Mouse (Mus musculus) left cerebral cortex, adult 11 months (tissue): ENCODE measurements around the gene Efcab5.
"Not testable (repeated sequence)": the region's sequence is repeated elsewhere in the genome, so short reads cannot be mapped to it uniquely, and the experiment has no call there.

Source experiments
- DNase-seq: peaks from one replicate; pipeline ENCODE4 v3.0.0; 2022; ENCODE audit warnings: low spot score

Efcab5 gene

GRCm38 (mm10) chr11:77095206-77095605, 93.6 kb downstream of the Efcab5 start:
- DNase-seq = no peak

DNA sequence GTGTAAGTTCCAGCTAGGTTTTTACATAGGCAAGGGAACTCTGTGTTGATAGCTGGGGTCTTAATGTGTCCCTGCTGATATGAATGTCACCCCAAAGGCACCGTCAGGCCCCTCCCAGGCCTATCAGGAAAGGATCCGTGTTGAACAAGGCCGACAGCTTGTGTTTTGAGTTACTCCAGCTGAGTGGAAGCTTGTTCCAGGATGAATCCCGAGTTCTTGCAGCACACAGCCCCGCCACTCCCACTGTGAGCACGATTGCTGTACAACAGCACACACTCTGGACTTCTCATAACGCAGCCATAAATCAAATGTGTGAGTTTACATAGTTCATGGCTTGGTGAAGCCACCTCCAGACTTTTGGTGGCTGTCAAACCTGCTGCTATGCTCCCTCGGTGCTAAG, 94.6 kb downstream of the Efcab5 start:
- no peak for DNase-seq

DNA sequence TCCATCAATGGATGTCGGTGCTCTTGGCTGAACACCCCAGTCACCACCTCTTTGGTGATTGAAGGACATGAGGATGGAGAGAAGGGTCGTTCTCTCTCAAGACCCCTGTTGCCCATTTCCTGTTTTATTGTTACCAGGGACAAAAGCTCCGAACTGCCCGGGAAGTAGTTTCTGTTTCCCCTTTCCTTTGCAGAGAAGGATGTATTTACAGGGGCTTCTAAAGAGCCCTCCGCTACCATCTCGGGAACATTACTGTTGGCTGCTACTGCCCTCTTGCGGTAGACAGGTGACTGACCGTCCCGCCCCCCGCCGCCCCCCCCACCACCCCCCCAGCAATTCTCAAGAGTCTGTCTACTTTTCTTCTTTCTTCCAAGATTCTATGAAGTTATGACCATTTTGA, 95.6 kb downstream of the Efcab5 start:
- DNase-seq = no peak

GRCm38 (mm10) chr11:77089162-77089561, 99.6 kb downstream of the Efcab5 start:
- no peak for DNase-seq

DNA sequence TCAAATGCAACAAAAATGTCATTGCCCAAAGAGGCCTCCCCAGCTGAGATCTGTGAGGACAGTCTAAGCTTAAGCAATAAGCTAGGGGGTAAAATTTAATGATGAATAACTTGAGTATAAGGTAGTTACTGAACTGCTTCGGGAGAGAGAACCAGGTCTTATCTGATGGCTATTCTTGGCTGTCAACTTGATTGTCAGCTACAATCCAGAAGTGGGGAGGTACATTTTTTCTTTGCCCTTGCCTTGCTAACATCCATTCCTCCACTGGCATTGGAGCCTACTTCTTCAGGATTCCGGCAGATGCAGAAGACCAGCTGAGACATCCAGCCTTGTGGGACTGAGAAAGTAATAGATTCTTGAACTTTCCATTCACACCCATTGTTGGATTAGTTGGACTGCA, 101.8 kb downstream of the Efcab5 start:
- no peak for DNase-seq

DNA sequence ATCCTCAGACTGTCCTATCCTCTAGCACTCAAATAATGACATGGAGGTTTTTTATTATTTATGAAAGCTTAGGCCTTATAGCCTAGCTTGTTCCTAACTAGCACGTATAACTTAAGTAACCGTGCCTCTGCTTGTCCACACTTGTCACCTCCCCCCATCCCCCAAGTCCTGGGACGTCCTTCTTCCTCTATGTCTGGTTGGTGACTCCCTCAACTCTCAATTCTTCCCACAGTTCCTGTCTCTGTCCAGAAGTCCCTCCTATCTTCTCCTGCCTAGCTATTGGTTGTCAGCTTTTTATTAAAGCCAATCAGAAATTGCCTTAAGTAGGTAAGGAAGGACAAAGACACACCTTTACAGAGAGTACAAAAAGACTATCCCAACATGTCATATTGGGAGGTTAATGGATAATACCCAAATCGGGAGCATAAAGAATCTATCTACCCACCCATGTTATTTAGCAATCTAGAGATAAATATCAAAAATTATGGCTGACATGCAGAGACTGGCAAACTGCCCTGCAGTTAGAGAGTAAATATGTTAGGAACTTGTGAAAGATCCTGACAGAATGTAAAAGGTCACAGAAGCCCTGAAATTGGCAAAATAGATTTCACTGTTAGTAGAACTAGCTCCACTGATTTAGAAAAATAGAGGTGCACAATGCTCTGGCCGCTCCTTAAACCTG, 104.6 kb downstream of the Efcab5 start:
- no peak for DNase-seq

GRCm38 (mm10) chr11:77079361-77079760, 109.4 kb downstream of the Efcab5 start:
- DNase-seq = no peak

DNA sequence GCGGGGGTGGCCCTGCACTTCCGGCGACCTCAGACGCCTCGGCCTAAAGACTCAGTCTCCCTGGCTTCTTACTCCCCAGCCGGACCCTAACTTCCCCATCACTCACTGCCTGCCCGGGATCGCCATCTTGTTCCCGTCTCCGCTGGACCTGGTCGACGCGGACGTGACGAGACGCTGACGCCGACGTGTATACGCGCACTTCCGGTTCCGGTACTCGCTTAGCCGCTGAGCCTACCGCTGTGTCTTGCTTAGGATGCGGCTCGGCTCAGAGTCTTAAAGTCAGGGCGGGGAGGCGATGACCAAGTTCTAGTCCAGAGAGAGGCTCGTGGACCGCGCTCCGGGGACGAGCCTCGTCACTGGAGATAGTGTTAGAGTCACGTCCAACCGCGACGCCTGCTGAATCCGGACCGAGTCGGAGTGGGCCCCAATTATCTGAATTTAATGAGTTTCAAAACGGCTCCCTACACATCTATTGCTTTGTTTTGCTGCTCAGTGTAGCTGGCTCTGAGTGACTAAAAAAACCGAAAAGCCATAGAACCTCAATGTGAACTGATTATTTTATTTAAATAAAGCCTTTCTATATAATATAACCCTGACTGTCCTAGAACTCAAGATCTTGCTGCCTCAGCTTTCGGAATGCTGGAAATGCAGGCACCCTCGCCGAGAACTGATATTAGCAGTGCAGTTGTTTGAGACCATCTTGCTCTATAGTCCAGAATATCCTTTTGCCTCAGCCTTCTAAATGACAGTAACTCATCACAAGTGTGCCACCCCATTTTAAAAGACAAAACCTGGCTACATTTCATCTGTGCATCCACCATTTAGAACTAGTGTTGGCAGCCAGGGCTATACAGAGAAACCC, 110.3 kb downstream of the Efcab5 start, which contains the start of gene Nsrp1:
Gene Nsrp1 (minus strand): TSS at position 163 of the 862 bp plus-strand sequence.
- DNase-seq = peak; percentile 83

DNA sequence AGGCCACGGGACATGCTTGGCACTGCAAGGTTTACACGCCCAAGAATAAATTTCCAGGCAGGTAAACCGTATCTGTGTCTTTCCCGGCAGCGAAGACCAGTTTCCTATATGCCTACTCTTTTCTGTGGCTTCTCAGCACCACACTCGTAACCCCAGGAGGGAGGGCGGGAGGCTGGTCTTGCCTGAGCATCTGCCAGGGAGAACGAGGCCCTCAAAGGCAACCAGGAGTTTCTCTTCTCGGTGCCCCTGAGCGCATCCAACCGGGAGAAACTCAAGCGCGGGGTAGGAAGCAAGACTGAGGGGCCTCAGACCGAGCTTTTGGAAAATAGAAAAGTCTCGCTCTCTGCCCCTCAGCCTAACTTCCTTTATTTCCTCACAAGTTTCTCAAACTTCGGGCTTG, 111.0 kb downstream of the Efcab5 start:
- no peak for DNase-seq

- DNase-seq = not testable (repeated sequence)
Measured at GRCm38 (mm10) chr11:77077331-77077730, 111.4 kb downstream of the Efcab5 start.

- DNase-seq = no peak
Measured at GRCm38 (mm10) chr11:77070721-77071120, 118.0 kb downstream of the Efcab5 start.

GRCm38 (mm10) chr11:77068825-77069224, 119.9 kb downstream of the Efcab5 start:
- no peak for DNase-seq

DNA sequence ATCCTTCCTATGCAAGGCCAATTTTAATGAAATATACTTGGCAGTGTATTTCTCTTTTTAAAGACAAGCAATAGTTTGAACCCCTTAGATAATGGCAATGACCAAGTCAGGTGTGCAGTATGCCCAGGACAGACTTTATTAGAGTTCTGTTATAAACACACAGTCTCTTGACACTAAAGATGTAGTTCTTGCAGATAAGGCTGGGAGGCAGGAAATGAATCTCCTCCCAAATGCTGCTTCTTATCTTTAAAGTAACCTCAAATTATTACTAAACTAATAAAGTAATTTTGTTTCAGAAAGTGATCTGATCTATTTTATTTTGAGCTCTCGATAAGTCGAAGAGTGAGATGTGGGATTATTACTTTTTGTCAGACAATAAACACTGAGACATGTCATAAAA, 125.4 kb downstream of the Efcab5 start:
- no peak for DNase-seq

DNA sequence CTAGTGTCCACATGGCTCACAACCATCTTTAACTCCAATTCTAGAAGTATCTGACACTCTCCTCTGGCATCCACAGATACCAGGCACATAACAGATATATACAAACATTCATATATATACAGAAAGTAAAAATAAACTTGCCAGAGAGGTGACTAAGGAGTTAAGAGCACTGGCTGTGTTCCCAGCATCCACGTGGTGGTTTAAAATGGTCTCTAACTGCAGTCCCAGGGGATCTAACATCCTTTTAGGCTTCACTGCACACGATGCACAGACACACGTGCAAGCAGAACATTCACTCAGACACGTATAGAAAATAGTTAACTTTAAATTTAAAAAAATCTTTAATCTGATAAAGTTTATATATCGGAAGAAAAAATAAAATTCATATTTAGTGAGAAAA, 126.8 kb downstream of the Efcab5 start:
- DNase-seq = no peak

- DNase-seq = no peak
Measured at GRCm38 (mm10) chr11:77042816-77043215, 146.0 kb downstream of the Efcab5 start.

DNA sequence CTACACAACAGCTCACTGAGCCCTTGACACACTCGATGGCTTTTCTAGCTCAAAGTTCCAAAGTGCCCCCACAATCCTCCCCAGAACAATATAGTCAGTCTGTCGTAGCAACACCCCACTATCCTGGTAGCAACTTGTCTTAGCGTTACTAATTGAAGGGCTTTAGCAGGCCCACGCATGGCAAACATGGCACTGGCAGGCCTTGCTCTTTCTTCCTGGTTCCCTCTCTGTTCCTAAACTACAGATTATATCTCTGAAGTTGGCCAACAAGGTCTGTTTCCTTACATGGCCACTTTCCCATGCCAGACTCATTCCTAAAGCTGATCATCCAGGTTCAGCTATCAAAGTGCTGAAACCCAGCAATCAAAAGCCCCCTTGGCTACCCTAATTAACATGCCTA, 146.9 kb downstream of the Efcab5 start:
- DNase-seq = no peak
